Mouse (Mus musculus): Measurements from ENCODE around the gene Ube2cbp.

- no peak for TF ChIP-seq POLR2A (IDR thresholded peaks at IDR 0.05; ENCODE audit: borderline replicate concordance, extremely low read depth, low read depth, low read length)
- TF ChIP-seq CTCF (IDR thresholded peaks at IDR 0.05; ENCODE audit: insufficient read depth, low read length) = no peak
These were observed 29.2 kb downstream of the Ube2cbp start for GRCm38 (mm10) chr9:86435510-86435909.
